Mouse (Mus musculus) liver, embryonic 15.5 days (tissue): ENCODE measurements around the gene Qser1. TPM values are rescaled to one million over a fixed set of nuclear protein-coding genes. Genes with fewer than 3 reads are reported as not detected.

Experiments
- ATAC-seq: fragments of 200-750 bp; cut with Nextera tagmentation; 2 replicates; pipeline ENCODE4 v1.8.0; 2017; ENCODE audit warnings: moderate number of reproducible peaks, mild to moderate bottlenecking, moderate library complexity; ENCODE audit not compliant: insufficient read depth
- H3K27ac ChIP-seq: fragments of 300-500 bp; sonication (generic); replicated peaks from 2 replicates; pipeline ENCODE4 v1.5.1; 2015; ENCODE audit warnings: mild to moderate bottlenecking, inconsistent platforms
- H3K27me3 ChIP-seq: fragments of 300-500 bp; sonication (generic); 2 replicates; pipeline ENCODE4 v1.6.1; 2015; ENCODE audit warnings: mild to moderate bottlenecking, inconsistent platforms
- H3K36me3 ChIP-seq: fragments of 300-500 bp; sonication (generic); replicated peaks from 2 replicates; pipeline ENCODE4 v1.6.1; 2015; ENCODE audit warnings: moderate library complexity, mild to moderate bottlenecking, inconsistent platforms
- H3K4me1 ChIP-seq: fragments of 300-500 bp; sonication (generic); replicated peaks from 2 replicates; pipeline ENCODE4 v1.6.1; 2015; ENCODE audit warnings: inconsistent platforms
- H3K4me2 ChIP-seq: fragments of 300-500 bp; sonication (generic); 2 replicates; pipeline ENCODE4 v1.6.1; 2015; ENCODE audit warnings: moderate library complexity, mild to moderate bottlenecking, inconsistent platforms
- H3K4me3 ChIP-seq: fragments of 300-500 bp; sonication (generic); replicated peaks from 2 replicates; pipeline ENCODE4 v1.5.1; 2015; ENCODE audit warnings: mild to moderate bottlenecking, inconsistent platforms
- H3K9ac ChIP-seq: fragments of 300-500 bp; sonication (generic); 2 replicates; pipeline ENCODE4 v1.6.1; 2015; ENCODE audit warnings: moderate library complexity, mild to moderate bottlenecking, inconsistent platforms
- H3K9me3 ChIP-seq: fragments of 300-500 bp; sonication (generic); replicated peaks from 2 replicates; pipeline ENCODE4 v1.6.1; 2016; ENCODE audit warnings: inconsistent platforms
- WGBS: fragments of 180-500 bp; shearing (Covaris S2); methylation state at CpG from one replicate; pipeline ENCODE4 v1.1.7; 2015; ENCODE audit warnings: mixed read lengths; ENCODE audit not compliant: insufficient replicate concordance; 5-methylcytosine and 5-hydroxymethylcytosine counted together
- polyA plus RNA-seq: library from polyadenylated mRNA; unstranded; fragments of >200 nt; fragmentation: Nextera tagmentation; extraction: Ambion mirVana; gene quantifications from 2 replicates; pipeline ENCODE4 v1.2.1, GENCODE M21; 2015

Gene Qser1
- polyA plus RNA-seq, 1 experiment from 2014 or later: 1.6 TPM

- 3% methylated on average over 15 of the region's 15 CpGs for WGBS
- Histone ChIP-seq H3K27ac (peak overlapping the region; percentile 91; the same call in 1 of the 2 replicates), H3K27me3 (no peaks in the 10 kb centered on the region), H3K9ac (peak overlapping the region; percentile 85), H3K4me1 (peaks cover 32% of the 10 kb centered on the region), H3K9me3 (no peaks in the 10 kb centered on the region), H3K36me3 (no peaks in the 10 kb centered on the region), H3K4me2 (peak overlapping the region; percentile 98), H3K4me3 (peak overlapping the region; percentile 81)
- no peak for ATAC-seq
These were observed 1.2 kb upstream of the Qser1 start for GRCm38 (mm10) chr2:104817555-104818330.

- H3K36me3 ChIP-seq: no peaks in the 10 kb centered on the region
- WGBS: under 1% methylated on average over 29 of the region's 51 CpGs
- peak overlapping the region; percentile 91 for H3K27ac ChIP-seq
- peak; percentile 87 for ATAC-seq
- no peaks in the 10 kb centered on the region for H3K27me3 ChIP-seq
- H3K9me3 ChIP-seq: no peaks in the 10 kb centered on the region
- peaks cover 32% of the 10 kb centered on the region for H3K4me1 ChIP-seq
- peak overlapping the region; percentile 81 for H3K4me3 ChIP-seq
- H3K4me2 ChIP-seq: peak overlapping the region; percentile 98
- H3K9ac ChIP-seq: peak overlapping the region; percentile 85
These were observed 393 bp upstream of the Qser1 start for GRCm38 (mm10) chr2:104816866-104817439.

GRCm38 (mm10) chr2:104815561-104816370 lies 794 bp downstream of the Qser1 start:
- Histone ChIP-seq H3K27me3 (no peaks in the 10 kb centered on the region), H3K27ac (peak overlapping the region; percentile 91), H3K4me2 (peak overlapping the region; percentile 98), H3K9ac (peak overlapping the region; percentile 85), H3K9me3 (no peaks in the 10 kb centered on the region), H3K36me3 (no peaks in the 10 kb centered on the region), H3K4me1 (peaks cover 36% of the 10 kb centered on the region), H3K4me3 (peak overlapping the region; percentile 81)
- under 1% methylated on average over 33 of the region's 33 CpGs for WGBS
- peak; percentile 17; the same call in 1 of the 2 replicates for ATAC-seq

GRCm38 (mm10) chr2:104814181-104814951 lies 2.2 kb downstream of the Qser1 start:
- no peak for ATAC-seq
- no peak overlapping the region for H3K27ac ChIP-seq
- 52% methylated on average over 5 of the region's 5 CpGs for WGBS

GRCm38 (mm10) chr2:104805435-104805834 lies 11.1 kb downstream of the Qser1 start:
- Histone ChIP-seq H3K4me2 (no peak overlapping the region), H3K9me3 (no peaks in the 10 kb centered on the region), H3K4me3 (no peak overlapping the region), H3K36me3 (no peaks in the 10 kb centered on the region), H3K27me3 (no peaks in the 10 kb centered on the region), H3K27ac (no peak overlapping the region), H3K4me1 (peaks cover 4% of the 10 kb centered on the region; the same call in 1 of the 2 replicates), H3K9ac (no peak overlapping the region)
- 0% methylated on average over 1 of the region's 1 CpGs for WGBS
- no peak for ATAC-seq

More at GRCm38 (mm10) chr2:104814181-104814951, 2.2 kb downstream of the Qser1 start:
- Histone ChIP-seq H3K36me3 (no peaks in the 10 kb centered on the region), H3K9me3 (no peaks in the 10 kb centered on the region), H3K4me3 (no peak overlapping the region), H3K27me3 (no peaks in the 10 kb centered on the region), H3K9ac (no peak overlapping the region), H3K4me1 (peaks cover 43% of the 10 kb centered on the region), H3K4me2 (no peak overlapping the region)

GRCm38 (mm10) chr2:104774763-104775162 lies 41.8 kb downstream of the Qser1 start:
- Histone ChIP-seq H3K36me3 (peaks cover 35% of the 10 kb centered on the region), H3K27ac (no peak overlapping the region), H3K9ac (no peak overlapping the region), H3K4me3 (no peak overlapping the region), H3K4me2 (no peak overlapping the region), H3K27me3 (no peaks in the 10 kb centered on the region), H3K4me1 (no peaks in the 10 kb centered on the region), H3K9me3 (no peaks in the 10 kb centered on the region)
- no peak for ATAC-seq
- WGBS: 58% methylated on average over 1 of the region's 1 CpGs

- Histone ChIP-seq H3K4me3 (no peak overlapping the region), H3K27ac (no peak overlapping the region), H3K4me1 (no peaks in the 10 kb centered on the region), H3K9me3 (no peaks in the 10 kb centered on the region), H3K4me2 (no peak overlapping the region), H3K9ac (no peak overlapping the region), H3K36me3 (peaks cover 18% of the 10 kb centered on the region), H3K27me3 (no peaks in the 10 kb centered on the region)
- 60% methylated on average over 1 of the region's 1 CpGs for WGBS
- ATAC-seq: peak; percentile 47; the same call in 1 of the 2 replicates
These were observed 47.9 kb downstream of the Qser1 start for GRCm38 (mm10) chr2:104768697-104769096.

- H3K27ac ChIP-seq: no peak overlapping the region
- H3K4me3 ChIP-seq: no peak overlapping the region
- H3K4me2 ChIP-seq: no peak overlapping the region
- no peak for ATAC-seq
- no peak overlapping the region for H3K9ac ChIP-seq
- no peaks in the 10 kb centered on the region for H3K27me3 ChIP-seq
- H3K36me3 ChIP-seq: peaks cover 4% of the 10 kb centered on the region; the same call in 1 of the 2 replicates
- H3K4me1 ChIP-seq: no peaks in the 10 kb centered on the region
- H3K9me3 ChIP-seq: no peaks in the 10 kb centered on the region
- WGBS: 63% methylated on average over 4 of the region's 4 CpGs
These were observed 52.5 kb downstream of the Qser1 start for GRCm38 (mm10) chr2:104764018-104764417.

- Histone ChIP-seq H3K9me3 (no peaks in the 10 kb centered on the region), H3K27me3 (no peaks in the 10 kb centered on the region), H3K4me1 (no peaks in the 10 kb centered on the region), H3K4me2 (no peak overlapping the region), H3K9ac (no peak overlapping the region), H3K36me3 (peaks cover 4% of the 10 kb centered on the region; the same call in 1 of the 2 replicates), H3K27ac (no peak overlapping the region), H3K4me3 (no peak overlapping the region)
- ATAC-seq: no peak
- WGBS: 37% methylated on average over 8 of the region's 8 CpGs
These were observed 53.3 kb downstream of the Qser1 start for GRCm38 (mm10) chr2:104763134-104763703.

- Histone ChIP-seq H3K9me3 (no peaks in the 10 kb centered on the region), H3K27me3 (no peaks in the 10 kb centered on the region), H3K9ac (no peak overlapping the region), H3K4me1 (no peaks in the 10 kb centered on the region), H3K4me2 (no peak overlapping the region), H3K27ac (no peak overlapping the region), H3K4me3 (no peak overlapping the region), H3K36me3 (no peaks in the 10 kb centered on the region)
- no peak for ATAC-seq
- 48% methylated on average over 3 of the region's 3 CpGs for WGBS
These were observed 65.9 kb downstream of the Qser1 start for GRCm38 (mm10) chr2:104750611-104751010.
